Mouse (Mus musculus): ENCODE results near the gene Osgep. TPM values are rescaled to one million over a fixed set of nuclear protein-coding genes. Genes with fewer than 3 reads are reported as not detected.

Osgep gene
- polyA plus RNA-seq (2012; rRNA removed; ENCODE audit: low replicate concordance), result 96.7 and 170 TPM in 2 replicates

GRCm38 (mm10) chr14:50924281-50925064 lies at the start of gene Osgep, which contains the start of gene Apex1:
Gene Osgep, minus strand, starts transcription at chr14:50924893.
Gene Apex1, plus strand, starts transcription at chr14:50924968.

GRCm38 (mm10) chr14:50955942-50956508 lies 31.3 kb upstream of the Osgep start, which contains the start of gene Pnp2:
Gene Pnp2, plus strand, starts transcription at chr14:50955992.

GRCm38 (mm10) chr14:50943932-50944667 lies 19.4 kb upstream of the Osgep start, which contains the start of gene Gm49342:
Gene Gm49342, plus strand, starts transcription at chr14:50944517.

GRCm38 (mm10) chr14:50930754-50931492 lies 6.2 kb upstream of the Osgep start, which contains the start of the genes Pip4p1 and Pnp:
Gene Pip4p1, minus strand, starts transcription at chr14:50930856.
Gene Pnp, plus strand, starts transcription at chr14:50931082.

GRCm38 (mm10) chr14:50897374-50897765 lies 27.3 kb downstream of the Osgep start, which contains the start of gene Klhl33:
Gene Klhl33, minus strand, starts transcription at chr14:50897507.

GRCm38 (mm10) chr14:50869889-50870804 lies 54.5 kb downstream of the Osgep start, which contains the start of gene Tep1:
Gene Tep1, minus strand, starts transcription at chr14:50870560.

Other genes starting within 250 kb of the Osgep start
- not detected in 2 replicates for gene Olfr747, start 231.7 kb downstream of the Osgep start, polyA plus RNA-seq (2012; rRNA removed; ENCODE audit: low replicate concordance)
- gene Olfr748, start 217.5 kb downstream of the Osgep start, polyA plus RNA-seq (2012; rRNA removed; ENCODE audit: low replicate concordance), result not detected in 2 replicates
- gene Olfr749, start 179.8 kb downstream of the Osgep start, polyA plus RNA-seq (2012; rRNA removed; ENCODE audit: low replicate concordance), result not detected in 2 replicates
- 26.7 and 39.9 TPM in 2 replicates for gene Ttc5, start 139.4 kb downstream of the Osgep start, polyA plus RNA-seq (2012; rRNA removed; ENCODE audit: low replicate concordance)
- not detected in 2 replicates for gene Ccnb1ip1, start 117.2 kb downstream of the Osgep start, polyA plus RNA-seq (2012; rRNA removed; ENCODE audit: low replicate concordance)
- 17.6 and 22.6 TPM in 2 replicates for gene Parp2, start 117.1 kb downstream of the Osgep start, polyA plus RNA-seq (2012; rRNA removed; ENCODE audit: low replicate concordance)
- gene Tep1, start 54.3 kb downstream of the Osgep start, polyA plus RNA-seq (2012; rRNA removed; ENCODE audit: low replicate concordance), result 42.1 and 45.4 TPM in 2 replicates
- 1.4 and 5.6 TPM in 2 replicates for gene Klhl33, start 27.4 kb downstream of the Osgep start, polyA plus RNA-seq (2012; rRNA removed; ENCODE audit: low replicate concordance)
- 50.6 and 81.1 TPM in 2 replicates for gene Apex1, start 75 bp upstream of the Osgep start, polyA plus RNA-seq (2012; rRNA removed; ENCODE audit: low replicate concordance)
- gene Pip4p1, start 6.0 kb upstream of the Osgep start, polyA plus RNA-seq (2012; rRNA removed; ENCODE audit: low replicate concordance), result 98.7 and 110 TPM in 2 replicates
- 65.9 and 76.6 TPM in 2 replicates for gene Pnp, start 6.2 kb upstream of the Osgep start, polyA plus RNA-seq (2012; rRNA removed; ENCODE audit: low replicate concordance)
- 54.4 and 76.0 TPM in 2 replicates for gene Gm49342, start 19.6 kb upstream of the Osgep start, polyA plus RNA-seq (2012; rRNA removed; ENCODE audit: low replicate concordance)
- 2.7 and 4.3 TPM in 2 replicates for gene Pnp2, start 31.1 kb upstream of the Osgep start, polyA plus RNA-seq (2012; rRNA removed; ENCODE audit: low replicate concordance)
- gene Rnase10, start 82.9 kb upstream of the Osgep start, polyA plus RNA-seq (2012; rRNA removed; ENCODE audit: low replicate concordance), result 0.47 and 0.87 TPM in 2 replicates
- 0.10 and 0.30 TPM in 2 replicates for gene Rnase9, start 117.0 kb upstream of the Osgep start, polyA plus RNA-seq (2012; rRNA removed; ENCODE audit: low replicate concordance)
- gene Rnase11, start 125.3 kb upstream of the Osgep start, polyA plus RNA-seq (2012; rRNA removed; ENCODE audit: low replicate concordance), result not detected in 2 replicates
- 0.72 TPM in 1 of 2 replicates, not detected in the other for gene Rnase12, start 132.8 kb upstream of the Osgep start, polyA plus RNA-seq (2012; rRNA removed; ENCODE audit: low replicate concordance)
- not detected in 2 replicates for gene Olfr750, start 149.5 kb upstream of the Osgep start, polyA plus RNA-seq (2012; rRNA removed; ENCODE audit: low replicate concordance)
- gene Rnase4, start 166.2 kb upstream of the Osgep start, polyA plus RNA-seq (2012; rRNA removed; ENCODE audit: low replicate concordance), result 351 and 371 TPM in 2 replicates
- 28.9 and 32.3 TPM in 2 replicates for gene Ang, start 166.3 kb upstream of the Osgep start, polyA plus RNA-seq (2012; rRNA removed; ENCODE audit: low replicate concordance)
- not detected in 2 replicates for gene Eddm3b, start 189.5 kb upstream of the Osgep start, polyA plus RNA-seq (2012; rRNA removed; ENCODE audit: low replicate concordance)
- gene Rnase6, start 199.0 kb upstream of the Osgep start, polyA plus RNA-seq (2012; rRNA removed; ENCODE audit: low replicate concordance), result 8.0 and 12.6 TPM in 2 replicates
- 0.24 and 3.5 TPM in 2 replicates for gene Rnase1, start 221.9 kb upstream of the Osgep start, polyA plus RNA-seq (2012; rRNA removed; ENCODE audit: low replicate concordance)
- gene Rnase2b, start 237.4 kb upstream of the Osgep start, polyA plus RNA-seq (2012; rRNA removed; ENCODE audit: low replicate concordance), result not detected in 2 replicates